Mouse (Mus musculus): Measurements from ENCODE around the gene Ckap5.
"Not testable (repeated sequence)": the region's sequence is repeated elsewhere in the genome, so short reads cannot be mapped to it uniquely, and the experiment has no call there.

Gene Ckap5

DNA sequence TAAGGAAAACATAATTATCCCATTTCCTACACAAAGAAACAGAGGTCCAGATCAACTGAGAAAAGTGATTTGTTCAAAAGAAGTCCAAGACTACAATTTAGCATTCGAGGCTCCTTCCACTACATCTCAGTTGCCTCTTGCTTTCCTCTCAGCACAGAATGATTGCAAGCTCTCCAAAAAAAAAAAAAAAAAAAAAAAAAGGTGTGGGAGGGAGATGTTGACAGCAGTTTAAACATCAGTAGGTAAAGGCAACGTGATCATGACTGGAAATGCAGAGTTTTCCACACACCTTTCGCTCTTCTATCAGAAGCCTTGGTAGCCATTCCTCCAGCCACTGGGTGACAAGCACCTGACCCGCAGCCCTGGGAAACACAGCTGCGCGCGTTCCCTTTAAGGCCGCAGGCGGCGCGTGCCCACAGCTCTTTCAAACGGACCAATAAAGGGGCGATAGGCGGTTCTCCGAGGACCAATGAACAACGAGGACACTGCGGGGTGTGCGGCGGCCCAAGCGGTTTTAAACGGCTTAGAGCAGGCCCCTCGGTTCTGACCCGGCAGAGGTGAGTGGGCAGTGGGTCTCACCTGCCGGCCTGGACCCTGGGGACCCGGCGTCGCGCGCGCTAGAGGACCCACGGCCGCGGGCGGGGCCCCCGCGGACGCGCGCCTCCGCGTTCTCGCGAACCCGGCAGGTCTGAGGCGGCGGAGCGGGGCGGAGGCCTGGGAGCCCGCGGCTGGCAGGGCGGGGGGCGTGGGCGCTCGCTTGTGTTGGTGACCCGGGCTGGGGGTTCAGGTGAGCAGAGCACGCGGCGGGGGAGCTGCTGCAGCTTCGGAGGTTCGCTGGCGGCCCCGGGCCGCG, at the start of gene Ckap5:
TSS of gene Ckap5 (plus strand) at position 469 of the 853 bp plus-strand sequence.
- peak; percentile 50 for DNase-seq (ENCODE audit: extremely low read depth, low read depth, low spot score)

DNA sequence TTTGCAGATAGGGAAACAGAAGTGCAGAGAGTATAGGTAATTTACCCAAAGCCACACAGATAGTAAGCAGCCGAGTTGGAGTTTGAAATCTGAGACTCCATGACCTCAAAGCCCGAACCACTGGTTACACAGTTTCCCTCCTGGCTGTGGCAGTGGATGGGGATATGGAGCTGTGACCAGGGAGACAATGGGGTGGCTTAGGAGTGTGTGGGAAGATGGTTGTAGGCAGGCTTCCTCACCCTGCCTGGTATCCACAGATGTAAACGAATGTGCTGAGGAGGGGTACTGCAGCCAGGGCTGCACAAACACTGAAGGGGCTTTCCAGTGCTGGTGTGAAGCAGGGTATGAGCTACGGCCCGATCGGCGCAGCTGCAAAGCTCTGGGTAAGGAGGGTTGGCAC, 49.7 kb upstream of the Ckap5 start:
- DNase-seq (ENCODE audit: extremely low read depth, low read depth, low spot score), result no peak

GRCm38 (mm10) chr2:91480399-91480801, 46.2 kb upstream of the Ckap5 start:
- DNase-seq (ENCODE audit: extremely low read depth, low read depth, low spot score), result no peak

DNA sequence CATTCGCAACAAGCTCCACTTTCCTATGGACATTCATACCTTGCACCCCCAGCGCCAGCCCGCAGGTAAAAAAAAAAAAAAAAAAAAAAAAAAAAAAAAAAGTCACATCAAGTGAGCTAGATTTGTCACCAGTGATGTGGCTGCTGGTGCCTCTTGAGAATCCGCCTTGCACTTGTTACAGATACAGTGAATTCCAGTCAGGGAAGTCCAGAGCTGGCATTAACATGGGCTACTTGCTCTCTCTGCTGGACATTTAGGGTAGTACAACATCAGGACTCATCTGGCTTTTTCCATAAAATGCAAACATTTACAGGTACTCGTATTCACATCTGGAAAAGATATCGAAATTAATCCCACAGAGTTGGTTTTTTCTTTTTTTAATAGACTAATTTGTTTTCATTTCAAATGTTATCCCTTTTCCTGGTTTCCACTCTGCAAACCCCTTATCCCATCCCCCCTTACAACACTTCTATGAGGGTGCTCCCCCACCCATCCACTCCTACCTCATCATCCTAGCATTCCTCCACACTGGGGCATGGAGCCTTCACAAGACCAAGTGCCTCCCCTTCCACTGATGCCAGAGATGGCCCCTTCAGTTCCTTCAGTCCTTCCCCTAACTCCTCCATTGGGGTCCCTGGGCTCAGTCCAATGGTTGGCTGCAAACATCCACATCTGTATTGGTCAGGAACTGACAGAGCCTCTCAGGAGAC, 45.6 kb upstream of the Ckap5 start:
- DNase-seq (ENCODE audit: extremely low read depth, low read depth, low spot score), result no peak

- no peak for DNase-seq (ENCODE audit: extremely low read depth, low read depth, low spot score)
Observed at GRCm38 (mm10) chr2:91484698-91485097, 41.9 kb upstream of the Ckap5 start.

DNA sequence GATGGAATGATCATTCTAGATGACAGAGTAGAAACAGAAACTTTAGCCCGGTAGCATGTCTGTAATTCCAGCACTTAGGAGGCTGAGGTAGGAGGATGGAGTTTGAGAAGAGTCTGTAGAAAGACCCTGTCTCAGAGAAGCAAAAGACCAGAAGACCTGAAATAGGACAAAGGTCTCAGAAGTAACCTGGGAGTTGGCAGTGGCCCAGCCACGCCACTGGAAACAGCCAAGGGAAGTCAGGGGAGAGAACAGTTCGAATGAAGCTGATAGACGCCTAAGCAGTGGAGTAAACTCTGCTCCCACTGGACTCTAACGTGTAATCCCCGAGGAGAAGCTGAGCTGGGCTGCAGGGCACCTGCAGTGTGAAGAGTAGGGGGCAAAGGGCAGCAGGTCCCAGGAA, 41.3 kb upstream of the Ckap5 start:
- DNase-seq (ENCODE audit: extremely low read depth, low read depth, low spot score), result no peak

DNA sequence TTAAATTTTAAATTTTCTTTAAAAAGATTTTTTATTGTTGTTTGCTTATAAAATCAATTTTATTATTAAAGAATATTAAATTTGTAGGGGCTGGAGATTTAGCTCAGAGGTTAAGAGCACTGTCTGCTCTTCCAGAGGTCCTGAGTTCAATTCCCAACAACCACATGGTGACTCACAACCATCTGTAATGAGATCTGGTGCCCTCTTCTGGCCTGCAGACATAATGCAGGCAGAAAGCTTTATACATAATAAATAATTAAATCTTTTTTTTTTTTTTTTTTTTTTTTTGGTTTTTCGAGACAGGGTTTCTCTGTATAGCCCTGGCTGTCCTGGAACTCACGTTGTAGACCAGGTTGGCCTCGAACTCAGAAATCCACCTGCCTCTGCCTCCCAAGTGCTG, 39.3 kb upstream of the Ckap5 start:
- not testable (repeated sequence) for DNase-seq (ENCODE audit: extremely low read depth, low read depth, low spot score)

GRCm38 (mm10) chr2:91492071-91492635, 34.4 kb upstream of the Ckap5 start:
- no peak for DNase-seq (ENCODE audit: extremely low read depth, low read depth, low spot score)

- DNase-seq (ENCODE audit: extremely low read depth, low read depth, low spot score), result no peak
Observed at GRCm38 (mm10) chr2:91493981-91494380, 32.6 kb upstream of the Ckap5 start.

DNA sequence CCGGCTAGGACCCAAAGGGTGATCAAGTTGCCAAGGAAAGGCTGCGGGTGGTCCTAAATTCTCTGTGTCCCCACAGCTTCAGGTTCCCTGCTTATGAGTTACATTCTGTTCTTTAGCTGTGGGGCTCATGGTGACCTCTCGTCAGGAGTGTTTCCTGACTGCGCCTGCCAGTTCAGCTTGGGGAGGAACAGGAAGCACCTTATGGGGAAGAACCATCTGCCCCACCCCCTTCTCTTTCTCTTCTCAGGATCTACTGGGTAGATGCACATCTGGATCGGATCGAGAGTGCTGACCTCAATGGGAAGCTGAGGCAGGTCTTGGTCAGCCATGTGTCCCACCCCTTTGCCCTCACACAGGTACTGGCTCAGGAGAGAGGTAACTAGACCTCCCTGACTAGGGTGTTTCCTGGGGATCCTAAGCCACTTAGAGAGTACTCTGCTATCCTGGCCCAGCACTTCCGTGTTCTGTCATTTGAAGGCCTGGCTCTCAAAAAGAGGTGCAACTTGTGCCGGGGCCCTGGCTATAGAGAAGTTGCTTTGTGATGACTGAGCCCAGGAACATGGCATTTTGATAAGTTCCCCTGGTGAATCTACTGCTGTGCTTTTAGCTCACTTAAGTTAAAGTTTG, 28.4 kb upstream of the Ckap5 start:
- no peak for DNase-seq (ENCODE audit: extremely low read depth, low read depth, low spot score)

- DNase-seq (ENCODE audit: extremely low read depth, low read depth, low spot score), result no peak
Observed at GRCm38 (mm10) chr2:91508076-91508475, 18.5 kb upstream of the Ckap5 start.

GRCm38 (mm10) chr2:91517186-91517585, 9.4 kb upstream of the Ckap5 start:
- DNase-seq (ENCODE audit: extremely low read depth, low read depth, low spot score), result no peak

DNA sequence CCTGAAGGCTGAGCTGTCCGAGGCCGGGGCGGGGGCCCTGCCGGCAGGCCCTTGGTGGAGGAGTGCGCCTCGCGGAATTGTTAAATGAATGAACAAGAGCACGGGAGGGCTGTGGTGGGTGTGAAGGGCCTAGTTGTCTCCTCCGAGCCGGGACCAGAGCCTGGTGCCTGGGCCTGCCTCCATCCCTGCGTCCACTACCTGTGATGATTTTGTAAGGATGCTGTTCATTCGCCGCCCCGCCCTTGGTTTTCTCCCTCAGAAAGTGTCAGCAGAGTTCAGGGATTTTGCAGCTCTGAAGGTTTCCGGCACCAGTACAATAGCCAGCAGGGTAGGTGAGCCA, 555 bp downstream of the Ckap5 start:
- DNase-seq (ENCODE audit: extremely low read depth, low read depth, low spot score), result no peak

DNA sequence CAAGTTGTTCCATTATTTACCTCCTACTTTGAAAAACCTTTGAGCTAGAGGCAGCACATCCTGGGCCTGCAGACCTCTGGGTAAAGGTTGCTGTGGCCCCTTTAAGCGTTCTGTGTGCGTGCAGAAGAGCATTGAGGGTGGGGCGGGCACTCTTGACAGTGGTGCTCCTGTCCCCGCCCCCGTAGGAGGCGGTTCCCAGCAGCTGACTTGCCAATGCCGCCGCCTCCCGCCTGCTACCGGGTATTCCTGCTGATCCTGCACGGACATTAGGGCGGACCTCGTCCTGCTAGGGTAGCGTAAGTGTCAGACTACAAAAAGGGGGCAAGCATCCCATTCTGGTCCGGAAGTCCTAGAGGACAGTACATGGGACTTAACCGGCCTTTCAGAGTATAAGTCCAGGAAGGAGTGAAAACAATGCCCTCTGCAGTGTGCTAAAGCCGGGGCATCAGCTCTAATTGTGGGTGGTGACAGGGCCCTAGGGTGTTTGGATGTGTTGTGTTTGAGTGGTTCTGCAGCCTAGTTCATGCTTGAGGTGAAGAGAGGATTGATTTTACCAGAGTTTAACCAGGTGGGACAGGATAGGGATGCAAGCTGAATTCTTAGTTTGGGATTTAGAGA, 11.1 kb downstream of the Ckap5 start:
- DNase-seq (ENCODE audit: extremely low read depth, low read depth, low spot score), result peak; percentile 19

- DNase-seq (ENCODE audit: extremely low read depth, low read depth, low spot score), result no peak
Observed at GRCm38 (mm10) chr2:91568125-91568524, 41.6 kb downstream of the Ckap5 start.

DNA sequence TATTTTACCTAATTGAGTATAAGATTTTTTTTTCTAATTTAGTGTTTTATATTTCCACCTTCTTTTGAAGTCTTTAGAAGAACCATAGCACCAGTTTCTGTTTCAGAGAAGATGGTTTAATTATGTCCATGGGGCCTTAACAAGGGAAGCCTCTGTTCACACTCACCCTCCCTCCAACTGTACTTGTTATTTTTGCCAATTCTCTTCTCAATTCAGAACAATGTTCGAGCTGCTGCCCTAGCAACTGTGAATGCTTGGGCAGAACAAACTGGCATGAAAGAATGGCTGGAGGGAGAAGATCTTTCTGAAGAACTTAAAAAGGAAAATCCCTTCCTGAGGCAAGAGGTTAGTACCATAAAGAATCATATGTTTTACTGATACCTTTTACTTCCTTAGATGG, 54.3 kb downstream of the Ckap5 start:
- no peak for DNase-seq (ENCODE audit: extremely low read depth, low read depth, low spot score)

DNA sequence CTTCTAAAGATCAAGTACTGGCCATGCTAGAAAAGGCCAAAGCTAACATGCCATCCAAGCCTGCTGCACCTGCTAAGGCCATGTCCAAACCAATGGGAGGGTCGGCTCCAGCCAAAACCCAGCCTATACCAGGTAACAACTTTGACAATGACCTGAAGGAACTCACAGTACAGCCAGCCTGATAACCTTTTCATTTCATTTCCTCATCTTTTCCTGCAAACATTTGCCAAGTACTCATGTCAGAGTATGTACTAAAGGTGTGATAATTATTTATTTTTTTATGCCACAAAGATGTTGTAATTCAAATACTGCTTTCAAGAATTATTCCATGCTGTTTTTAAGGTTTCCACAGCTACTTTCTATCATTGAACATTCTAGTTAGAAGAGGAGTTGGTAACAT, 59.7 kb downstream of the Ckap5 start:
- DNase-seq (ENCODE audit: extremely low read depth, low read depth, low spot score), result no peak

- DNase-seq (ENCODE audit: extremely low read depth, low read depth, low spot score), result no peak
Observed at GRCm38 (mm10) chr2:91600475-91600874, 73.9 kb downstream of the Ckap5 start.

- DNase-seq (ENCODE audit: extremely low read depth, low read depth, low spot score), result no peak
Observed at GRCm38 (mm10) chr2:91602389-91602788, 75.8 kb downstream of the Ckap5 start.

DNA sequence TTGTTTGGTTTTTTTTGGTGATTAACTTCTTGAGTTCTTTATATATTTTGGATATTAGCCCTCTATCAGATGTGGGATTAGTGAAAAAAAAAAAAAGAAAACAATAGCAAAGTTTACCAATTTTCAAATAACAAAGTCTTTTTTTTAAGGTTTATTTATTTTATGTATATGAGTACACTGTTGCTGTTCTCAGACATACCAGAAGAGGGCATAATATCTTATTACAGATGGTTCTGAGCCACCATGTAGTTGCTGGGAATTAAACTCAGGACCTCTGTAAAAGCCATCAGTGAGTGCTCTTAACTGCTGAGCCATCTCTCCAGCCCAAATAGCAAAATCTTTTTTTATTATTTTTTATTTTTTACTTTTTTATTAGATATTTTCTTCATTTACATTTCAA, 82.8 kb downstream of the Ckap5 start:
- DNase-seq (ENCODE audit: extremely low read depth, low read depth, low spot score), result not testable (repeated sequence)

- DNase-seq (ENCODE audit: extremely low read depth, low read depth, low spot score), result no peak
Observed at GRCm38 (mm10) chr2:91622356-91622755, 95.8 kb downstream of the Ckap5 start.

All from fat pad, adult 2 months (tissue).